Mouse (Mus musculus): ENCODE data around the gene Trub1.

DNA sequence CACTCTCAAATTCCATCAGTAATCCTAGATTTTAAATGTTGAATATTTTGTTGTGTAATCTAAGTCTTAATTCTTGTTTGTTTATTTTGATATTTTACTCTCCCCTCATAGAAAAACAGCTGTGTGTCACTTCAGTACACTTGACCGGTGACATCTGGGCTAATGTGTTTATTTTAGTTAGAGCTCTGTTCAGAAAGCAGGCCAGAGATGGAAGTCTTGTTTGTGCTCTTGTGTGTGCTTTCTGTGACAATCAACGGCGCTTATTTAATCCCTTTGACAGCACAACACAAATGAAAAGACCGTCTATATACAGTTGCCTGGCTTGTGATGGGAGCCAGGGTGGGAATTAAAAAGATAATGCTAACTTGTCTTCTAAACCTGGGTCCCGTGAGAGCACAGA lies 53.9 kb downstream of the Trub1 start:
- no peak for TF ChIP-seq CTCF (conservative IDR thresholded peaks at IDR 0.05; ENCODE audit: low read length)
- no peak for TF ChIP-seq NANOG (IDR thresholded peaks at IDR 0.05; ENCODE audit: borderline replicate concordance, low read length)
